Mouse (Mus musculus): Measurements from ENCODE around the gene Itpr1.

- no peak for TF ChIP-seq CTCF (IDR thresholded peaks at IDR 0.05; ENCODE audit: low read depth, low read length)
- TF ChIP-seq POLR2A (IDR thresholded peaks at IDR 0.05; ENCODE audit: extremely low read depth, insufficient read depth, low read length): no peak
These were observed 375.5 kb downstream of the Itpr1 start for GRCm38 (mm10) chr6:108588426-108588825.
